Mouse (Mus musculus) MN1 (cell line): Measurements from ENCODE around the gene Pomc.

Experiments used
- DNase-seq: peaks from one replicate; pipeline ENCODE4 v3.0.0-alpha.2; 2016; ENCODE audit warnings: low spot score

The Pomc gene

GRCm38 (mm10) chr12:3968380-3968779, 13.6 kb downstream of the Pomc start:
- no peak for DNase-seq

DNA sequence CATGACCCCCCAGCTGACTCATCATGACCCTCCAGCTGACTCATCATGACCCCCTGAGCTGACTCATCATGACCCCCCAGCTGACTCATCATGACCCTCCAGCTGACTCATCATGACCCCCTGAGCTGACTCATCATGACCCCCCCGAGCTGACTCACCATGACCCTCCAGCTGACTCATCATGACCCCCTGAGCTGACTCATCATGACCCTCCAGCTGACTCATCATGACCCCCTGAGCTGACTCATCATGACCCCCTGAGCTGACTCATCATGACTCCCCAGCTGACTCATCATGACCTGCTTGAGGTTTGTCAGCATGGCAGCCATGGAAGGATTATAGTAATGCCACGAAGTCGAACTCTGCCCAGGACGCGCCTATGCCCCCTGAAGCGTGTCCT, 18.4 kb downstream of the Pomc start:
- DNase-seq: peak; percentile 34

- no peak for DNase-seq
Observed at GRCm38 (mm10) chr12:3980991-3981349, 26.2 kb downstream of the Pomc start.

- DNase-seq: peak; percentile 96
Observed at GRCm38 (mm10) chr12:3981350-3982131, 26.8 kb downstream of the Pomc start.

DNA sequence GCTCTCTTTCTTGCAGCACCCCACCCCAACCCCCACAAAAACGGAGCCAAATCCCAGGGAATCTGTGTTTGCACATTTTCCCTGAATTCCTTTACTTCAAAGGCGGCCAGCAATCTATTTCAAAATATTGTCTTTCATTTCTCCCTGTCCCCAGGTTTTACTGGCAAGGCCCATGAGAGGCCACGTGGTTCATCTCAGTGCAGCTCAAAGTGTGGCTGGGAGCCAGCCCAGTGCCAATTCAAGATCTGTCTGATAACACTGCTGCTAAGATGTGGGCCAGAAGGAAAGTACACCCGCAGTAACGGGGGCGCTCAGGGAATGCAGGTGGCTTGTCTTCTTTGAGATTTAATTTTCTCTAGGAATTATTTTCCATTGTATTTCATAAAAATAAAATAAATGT, 27.5 kb downstream of the Pomc start:
- peak; percentile 83 for DNase-seq

DNA sequence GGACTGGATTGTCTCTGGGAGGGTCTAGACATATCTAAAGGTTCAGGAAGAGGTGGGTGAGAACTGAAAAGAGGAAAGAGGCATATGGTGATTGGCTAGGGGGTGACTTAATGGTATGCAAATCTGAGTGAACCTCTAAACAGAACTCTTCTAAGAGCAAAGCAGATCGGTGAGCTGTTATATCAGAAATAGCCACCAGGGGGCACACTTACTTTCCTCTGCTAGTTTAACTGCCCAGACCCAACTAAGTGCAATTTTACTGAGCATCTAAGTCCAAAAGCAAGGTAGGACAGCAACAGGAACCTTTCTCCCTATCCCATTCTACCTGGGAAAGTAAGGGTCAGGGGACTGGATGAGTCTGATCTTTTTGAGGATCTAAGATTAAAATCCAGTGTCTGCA, 29.0 kb downstream of the Pomc start:
- peak; percentile 86 for DNase-seq

GRCm38 (mm10) chr12:3984446-3984845, 29.7 kb downstream of the Pomc start:
- no peak for DNase-seq

- no peak for DNase-seq
Observed at GRCm38 (mm10) chr12:3989943-3990342, 35.2 kb downstream of the Pomc start.

- no peak for DNase-seq
Observed at GRCm38 (mm10) chr12:3991047-3991446, 36.3 kb downstream of the Pomc start.

DNA sequence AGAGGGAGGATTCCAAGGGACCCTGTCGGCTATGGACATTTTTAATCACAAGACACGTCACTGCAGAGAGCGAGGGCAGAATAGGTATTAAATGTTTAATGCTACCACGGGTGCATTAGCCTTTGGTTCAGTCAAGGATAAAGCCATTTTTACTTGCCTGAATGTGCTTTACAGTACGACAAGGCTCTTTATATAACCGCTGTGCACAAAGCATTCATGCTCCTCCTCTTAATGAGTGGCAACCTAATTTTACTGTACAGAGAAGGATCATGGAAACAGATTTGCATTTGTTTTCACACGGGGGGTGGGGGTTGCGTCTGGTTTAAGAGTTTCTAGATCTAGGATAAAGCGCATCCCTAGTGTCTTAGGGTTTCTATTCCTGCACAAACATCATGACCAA, 42.0 kb downstream of the Pomc start:
- no peak for DNase-seq

- DNase-seq: no peak
Observed at GRCm38 (mm10) chr12:4000406-4000805, 45.7 kb downstream of the Pomc start.

- no peak for DNase-seq
Observed at GRCm38 (mm10) chr12:4004648-4005047, 49.9 kb downstream of the Pomc start.

GRCm38 (mm10) chr12:4006079-4006478, 51.3 kb downstream of the Pomc start:
- DNase-seq: peak; percentile 69

- DNase-seq: peak; percentile 28
Observed at GRCm38 (mm10) chr12:4007181-4007580, 52.4 kb downstream of the Pomc start.

- no peak for DNase-seq
Observed at GRCm38 (mm10) chr12:4007766-4008165, 53.0 kb downstream of the Pomc start.

- peak; percentile 58 for DNase-seq
Observed at GRCm38 (mm10) chr12:4008731-4009130, 54.0 kb downstream of the Pomc start.
